Mouse (Mus musculus): Measurements from ENCODE around the gene Snrpd2. TPM values are rescaled to one million over a fixed set of nuclear protein-coding genes. Genes with fewer than 3 reads are reported as not detected.

Snrpd2 gene
- polyA plus RNA-seq, 1 experiment from 2014 or later, result 135 TPM

- peaks cover 22% of the 10 kb centered on the region for H3K36me3 ChIP-seq
- no peaks in the 10 kb centered on the region for H3K9me3 ChIP-seq
- peaks cover 38% of the 10 kb centered on the region for H3K4me1 ChIP-seq
- no peak overlapping the region for H3K27ac ChIP-seq (replicated peaks)
- H3K4me2 ChIP-seq (replicated peaks), result no peak overlapping the region
- ATAC-seq (replicated peaks), result no peak
- H3K4me3 ChIP-seq, result no peak overlapping the region
- no peak overlapping the region for H3K9ac ChIP-seq (replicated peaks)
- H3K27me3 ChIP-seq, result peaks cover 5% of the 10 kb centered on the region; the same call in 1 of the 2 replicates
- WGBS, result 65% methylated on average over 8 of the region's 8 CpGs
These were observed 5.3 kb downstream of the Snrpd2 start for GRCm38 (mm10) chr7:19154796-19155195.

GRCm38 (mm10) chr7:19155825-19156475, 6.4 kb downstream of the Snrpd2 start:
- Histone ChIP-seq H3K4me2 (replicated peaks) (no peak overlapping the region), H3K27ac (replicated peaks) (no peak overlapping the region), H3K4me3 (no peak overlapping the region), H3K36me3 (peaks cover 22% of the 10 kb centered on the region), H3K27me3 (peaks cover 5% of the 10 kb centered on the region; the same call in 1 of the 2 replicates), H3K9me3 (no peaks in the 10 kb centered on the region), H3K9ac (replicated peaks) (no peak overlapping the region), H3K4me1 (peaks cover 36% of the 10 kb centered on the region)
- WGBS, result 50% methylated on average over 13 of the region's 13 CpGs
- no peak for ATAC-seq (replicated peaks)

GRCm38 (mm10) chr7:19157160-19157800, 7.8 kb downstream of the Snrpd2 start:
- Histone ChIP-seq H3K36me3 (peaks cover 16% of the 10 kb centered on the region), H3K9me3 (no peaks in the 10 kb centered on the region), H3K27ac (replicated peaks) (peak overlapping the region; percentile 90), H3K4me3 (peak overlapping the region; percentile 24), H3K4me1 (peaks cover 33% of the 10 kb centered on the region), H3K27me3 (peaks cover 5% of the 10 kb centered on the region; the same call in 1 of the 2 replicates), H3K4me2 (replicated peaks) (peak overlapping the region; percentile 44), H3K9ac (replicated peaks) (peak overlapping the region; percentile 46)
- 3% methylated on average over 30 of the region's 30 CpGs for WGBS
- ATAC-seq (replicated peaks), result peak; percentile 80

GRCm38 (mm10) chr7:19158601-19159000, 9.1 kb downstream of the Snrpd2 start:
- ATAC-seq (replicated peaks), result 0 out of 2 replicates have a peak, but pooled peaks have one; percentile 17
- peaks cover 33% of the 10 kb centered on the region for H3K4me1 ChIP-seq
- H3K4me2 ChIP-seq (replicated peaks), result no peak overlapping the region
- H3K27ac ChIP-seq (replicated peaks), result peak overlapping the region; percentile 90
- no peak overlapping the region for H3K9ac ChIP-seq (replicated peaks)
- peaks cover 6% of the 10 kb centered on the region for H3K36me3 ChIP-seq
- no peak overlapping the region for H3K4me3 ChIP-seq
- no peaks in the 10 kb centered on the region for H3K9me3 ChIP-seq
- 58% methylated on average over 11 of the region's 11 CpGs for WGBS
- H3K27me3 ChIP-seq, result peaks cover 5% of the 10 kb centered on the region; the same call in 1 of the 2 replicates

- Histone ChIP-seq H3K9ac (replicated peaks) (peak overlapping the region; percentile 27; the same call in 1 of the 2 replicates), H3K4me2 (replicated peaks) (peak overlapping the region; percentile 58), H3K9me3 (no peaks in the 10 kb centered on the region), H3K4me3 (peak overlapping the region; percentile 36; the same call in 1 of the 2 replicates), H3K4me1 (peaks cover 41% of the 10 kb centered on the region), H3K27ac (replicated peaks) (0 out of 2 replicates have a peak overlapping the region, but pooled peaks have one; percentile 90), H3K36me3 (no peaks in the 10 kb centered on the region), H3K27me3 (peaks cover 5% of the 10 kb centered on the region; the same call in 1 of the 2 replicates)
- ATAC-seq (replicated peaks), result no peak
- 14% methylated on average over 18 of the region's 18 CpGs for WGBS
These were observed 9.9 kb downstream of the Snrpd2 start for GRCm38 (mm10) chr7:19159411-19159810.

- Histone ChIP-seq H3K9me3 (no peaks in the 10 kb centered on the region), H3K4me2 (replicated peaks) (peak overlapping the region; percentile 58), H3K27me3 (peaks cover 9% of the 10 kb centered on the region; the same call in 1 of the 2 replicates), H3K27ac (replicated peaks) (no peak overlapping the region), H3K4me3 (peak overlapping the region; percentile 36), H3K9ac (replicated peaks) (0 out of 2 replicates have a peak overlapping the region, but pooled peaks have one; percentile 16), H3K36me3 (no peaks in the 10 kb centered on the region), H3K4me1 (peaks cover 48% of the 10 kb centered on the region)
- 2% methylated on average over 20 of the region's 20 CpGs for WGBS
- no peak for ATAC-seq (replicated peaks)
These were observed 10.6 kb downstream of the Snrpd2 start for GRCm38 (mm10) chr7:19160115-19160514.

GRCm38 (mm10) chr7:19162928-19163327, 13.4 kb downstream of the Snrpd2 start:
- Histone ChIP-seq H3K4me1 (peaks cover 51% of the 10 kb centered on the region), H3K9ac (replicated peaks) (no peak overlapping the region), H3K4me2 (replicated peaks) (no peak overlapping the region), H3K36me3 (no peaks in the 10 kb centered on the region), H3K9me3 (no peaks in the 10 kb centered on the region), H3K27ac (replicated peaks) (no peak overlapping the region), H3K27me3 (peaks cover 11% of the 10 kb centered on the region; the same call in 1 of the 2 replicates), H3K4me3 (no peak overlapping the region)
- ATAC-seq (replicated peaks), result no peak
- 92% methylated on average over 7 of the region's 7 CpGs for WGBS

GRCm38 (mm10) chr7:19163752-19164151, 14.2 kb downstream of the Snrpd2 start:
- ATAC-seq (replicated peaks), result no peak
- Histone ChIP-seq H3K4me3 (0 out of 2 replicates have a peak overlapping the region, but pooled peaks have one; percentile 4), H3K27me3 (peaks cover 11% of the 10 kb centered on the region; the same call in 1 of the 2 replicates), H3K4me2 (replicated peaks) (peak overlapping the region; percentile 39; the same call in 1 of the 2 replicates), H3K4me1 (peaks cover 42% of the 10 kb centered on the region), H3K9ac (replicated peaks) (no peak overlapping the region), H3K9me3 (no peaks in the 10 kb centered on the region), H3K36me3 (no peaks in the 10 kb centered on the region), H3K27ac (replicated peaks) (no peak overlapping the region)
- WGBS, result 28% methylated on average over 12 of the region's 12 CpGs

- H3K4me2 ChIP-seq (replicated peaks), result peak overlapping the region; percentile 39
- H3K27me3 ChIP-seq, result peaks cover 11% of the 10 kb centered on the region; the same call in 1 of the 2 replicates
- no peaks in the 10 kb centered on the region for H3K9me3 ChIP-seq
- no peak; the same call in 1 of the 2 replicates for ATAC-seq (replicated peaks)
- H3K4me3 ChIP-seq, result peak overlapping the region; percentile 28
- peaks cover 41% of the 10 kb centered on the region for H3K4me1 ChIP-seq
- no peak overlapping the region for H3K9ac ChIP-seq (replicated peaks)
- 3% methylated on average over 6 of the region's 6 CpGs for WGBS
- no peaks in the 10 kb centered on the region for H3K36me3 ChIP-seq
- 0 out of 2 replicates have a peak overlapping the region, but pooled peaks have one; percentile 8 for H3K27ac ChIP-seq (replicated peaks)
These were observed 14.7 kb downstream of the Snrpd2 start for GRCm38 (mm10) chr7:19164189-19164588.

- H3K9me3 ChIP-seq, result no peaks in the 10 kb centered on the region
- peak overlapping the region; percentile 39 for H3K4me2 ChIP-seq (replicated peaks)
- H3K9ac ChIP-seq (replicated peaks), result 0 out of 2 replicates have a peak overlapping the region, but pooled peaks have one; percentile 17
- H3K27ac ChIP-seq (replicated peaks), result peak overlapping the region; percentile 83; the same call in 1 of the 2 replicates
- 3% methylated on average over 13 of the region's 13 CpGs for WGBS
- H3K4me3 ChIP-seq, result peak overlapping the region; percentile 28
- H3K36me3 ChIP-seq, result no peaks in the 10 kb centered on the region
- peaks cover 6% of the 10 kb centered on the region; the same call in 1 of the 2 replicates for H3K27me3 ChIP-seq
- no peak for ATAC-seq (replicated peaks)
- peaks cover 36% of the 10 kb centered on the region for H3K4me1 ChIP-seq
These were observed 15.5 kb downstream of the Snrpd2 start for GRCm38 (mm10) chr7:19164978-19165377.

GRCm38 (mm10) chr7:19165656-19166423, 16.3 kb downstream of the Snrpd2 start, which contains the start of gene Gipr:
TSS of gene Gipr (minus strand) at chr7:19166127.
- Histone ChIP-seq H3K9me3 (no peaks in the 10 kb centered on the region), H3K9ac (replicated peaks) (peak within 1 kb of the TSS; percentile 41), H3K27me3 (peaks cover 6% of the 10 kb centered on the region; the same call in 1 of the 2 replicates), H3K4me3 (peak within 1 kb of the TSS; percentile 28), H3K4me1 (peaks cover 37% of the 10 kb centered on the region), H3K4me2 (replicated peaks) (peak within 1 kb of the TSS; percentile 39), H3K27ac (replicated peaks) (peak within 1 kb of the TSS; percentile 83), H3K36me3 (no peaks in the 10 kb centered on the region)
- peak; percentile 39 for ATAC-seq (replicated peaks)
- WGBS, result 8% methylated on average over 14 of the region's 14 CpGs
